Mouse (Mus musculus): Measurements from ENCODE around the gene Tbx19. TPM values are rescaled to one million over a fixed set of nuclear protein-coding genes. Genes with fewer than 3 reads are reported as not detected.

Tbx19 gene
- polyA plus RNA-seq, 2 experiments: 0.04 to 0.13 TPM

GRCm38 (mm10) chr1:165185116-165185515, 24.5 kb upstream of the Tbx19 start:
- WGBS (ENCODE audit: insufficient replicate concordance): 67% methylated on average over 7 of the region's 7 CpGs
- no peaks in the 10 kb centered on the region for H3K36me3 ChIP-seq (replicated peaks; ENCODE audit: control insufficient read depth, insufficient read depth, low read depth)
- no peaks in the 10 kb centered on the region for H3K27me3 ChIP-seq (ENCODE audit: control insufficient read depth, insufficient read depth, low read length)
- no peak overlapping the region for H3K4me3 ChIP-seq (ENCODE audit: insufficient read depth in 1 of 2, low read depth in 2 of 2, low read length in 2 of 2)
- no peak overlapping the region for H3K27ac ChIP-seq
- no peaks in the 10 kb centered on the region for H3K9me3 ChIP-seq (ENCODE audit: control insufficient read depth, low read length)
- no peak for TF ChIP-seq EP300 (IDR thresholded peaks at IDR 0.05; ENCODE audit: low read depth)
- TF ChIP-seq CTCF (IDR thresholded peaks at IDR 0.05; ENCODE audit: low read depth): no peak
- H3K9ac ChIP-seq (replicated peaks): no peak overlapping the region
- DNase-seq (ENCODE audit: low read depth in 3 of 3, low spot score in 3 of 3) (no peak), ATAC-seq (ENCODE audit: insufficient read depth) (no peak)
- H3K4me1 ChIP-seq (replicated peaks; ENCODE audit: control insufficient read depth in 2 of 2, insufficient read depth in 2 of 2, low read length in 1 of 2): peaks cover 0 to 6% of the 10 kb centered on the region in 2 experiments; a peak in 2 of 4 replicates
- no peak overlapping the region for H3K4me2 ChIP-seq (ENCODE audit: low read depth)

GRCm38 (mm10) chr1:165184178-165184577, 23.6 kb upstream of the Tbx19 start:
- Histone ChIP-seq H3K4me2 (ENCODE audit: low read depth) (no peak overlapping the region), H3K4me1 (replicated peaks; ENCODE audit: control insufficient read depth in 2 of 2, insufficient read depth in 2 of 2, low read length in 1 of 2) (peaks cover 0 to 6% of the 10 kb centered on the region in 2 experiments; a peak in 2 of 4 replicates), H3K27ac (no peak overlapping the region), H3K9ac (replicated peaks) (no peak overlapping the region), H3K36me3 (replicated peaks; ENCODE audit: control insufficient read depth, insufficient read depth, low read depth) (no peaks in the 10 kb centered on the region), H3K27me3 (ENCODE audit: control insufficient read depth, insufficient read depth, low read length) (no peaks in the 10 kb centered on the region), H3K4me3 (ENCODE audit: insufficient read depth in 1 of 2, low read depth in 2 of 2, low read length in 2 of 2) (no peak overlapping the region), H3K9me3 (ENCODE audit: control insufficient read depth, low read length) (no peaks in the 10 kb centered on the region)
- no peak for DNase-seq (ENCODE audit: low read depth in 3 of 3, low spot score in 3 of 3)
- no peak for ATAC-seq (ENCODE audit: insufficient read depth)
- no peak for TF ChIP-seq CTCF (IDR thresholded peaks at IDR 0.05; ENCODE audit: low read depth)
- TF ChIP-seq EP300 (IDR thresholded peaks at IDR 0.05; ENCODE audit: low read depth): no peak
- 62% methylated on average over 3 of the region's 3 CpGs for WGBS (ENCODE audit: insufficient replicate concordance)

- TF ChIP-seq CTCF (IDR thresholded peaks at IDR 0.05; ENCODE audit: low read depth) (no peak), EP300 (IDR thresholded peaks at IDR 0.05; ENCODE audit: low read depth) (no peak)
- 71% methylated on average over 6 of the region's 6 CpGs for WGBS (ENCODE audit: insufficient replicate concordance)
- Histone ChIP-seq H3K4me3 (ENCODE audit: insufficient read depth in 1 of 2, low read depth in 2 of 2, low read length in 2 of 2) (no peak overlapping the region), H3K4me2 (ENCODE audit: low read depth) (no peak overlapping the region), H3K4me1 (replicated peaks; ENCODE audit: control insufficient read depth in 2 of 2, insufficient read depth in 2 of 2, low read length in 1 of 2) (peaks cover 0 to 6% of the 10 kb centered on the region in 2 experiments; a peak in 2 of 4 replicates), H3K36me3 (replicated peaks; ENCODE audit: control insufficient read depth, insufficient read depth, low read depth) (no peaks in the 10 kb centered on the region; the same call in 1 of the 2 replicates), H3K27ac (no peak overlapping the region), H3K9ac (replicated peaks) (no peak overlapping the region), H3K27me3 (ENCODE audit: control insufficient read depth, insufficient read depth, low read length) (no peaks in the 10 kb centered on the region), H3K9me3 (ENCODE audit: control insufficient read depth, low read length) (no peaks in the 10 kb centered on the region)
- ATAC-seq (ENCODE audit: insufficient read depth) (no peak), DNase-seq (ENCODE audit: low read depth in 3 of 3, low spot score in 3 of 3) (no peak)
Observed at GRCm38 (mm10) chr1:165183400-165183799, 22.8 kb upstream of the Tbx19 start.

GRCm38 (mm10) chr1:165179321-165179720, 18.7 kb upstream of the Tbx19 start:
- no peak overlapping the region for H3K9ac ChIP-seq (replicated peaks)
- H3K4me3 ChIP-seq (ENCODE audit: insufficient read depth in 1 of 2, low read depth in 2 of 2, low read length in 2 of 2): no peak overlapping the region
- peaks cover 0 to 3% of the 10 kb centered on the region in 2 experiments; a peak in 2 of 4 replicates for H3K4me1 ChIP-seq (replicated peaks; ENCODE audit: control insufficient read depth in 2 of 2, insufficient read depth in 2 of 2, low read length in 1 of 2)
- 64% methylated on average over 5 of the region's 5 CpGs for WGBS (ENCODE audit: insufficient replicate concordance)
- H3K27ac ChIP-seq: no peak overlapping the region
- H3K4me2 ChIP-seq (ENCODE audit: low read depth): no peak overlapping the region
- H3K27me3 ChIP-seq (ENCODE audit: control insufficient read depth, insufficient read depth, low read length): no peaks in the 10 kb centered on the region
- DNase-seq (ENCODE audit: low read depth in 3 of 3, low spot score in 3 of 3) (no peak), ATAC-seq (ENCODE audit: insufficient read depth) (no peak)
- no peaks in the 10 kb centered on the region for H3K9me3 ChIP-seq (ENCODE audit: control insufficient read depth, low read length)
- TF ChIP-seq EP300 (IDR thresholded peaks at IDR 0.05; ENCODE audit: low read depth) (no peak), CTCF (IDR thresholded peaks at IDR 0.05; ENCODE audit: low read depth) (no peak)
- no peaks in the 10 kb centered on the region; the same call in 1 of the 2 replicates for H3K36me3 ChIP-seq (replicated peaks; ENCODE audit: control insufficient read depth, insufficient read depth, low read depth)

GRCm38 (mm10) chr1:165178075-165178474, 17.5 kb upstream of the Tbx19 start:
- H3K36me3 ChIP-seq (replicated peaks; ENCODE audit: control insufficient read depth, insufficient read depth, low read depth): no peaks in the 10 kb centered on the region; the same call in 1 of the 2 replicates
- TF ChIP-seq CTCF (IDR thresholded peaks at IDR 0.05; ENCODE audit: low read depth): no peak
- TF ChIP-seq EP300 (IDR thresholded peaks at IDR 0.05; ENCODE audit: low read depth): no peak
- H3K27ac ChIP-seq: no peak overlapping the region
- no peaks in the 10 kb centered on the region for H3K9me3 ChIP-seq (ENCODE audit: control insufficient read depth, low read length)
- no peak overlapping the region for H3K4me2 ChIP-seq (ENCODE audit: low read depth)
- H3K4me3 ChIP-seq (ENCODE audit: insufficient read depth in 1 of 2, low read depth in 2 of 2, low read length in 2 of 2): no peak overlapping the region
- 74% methylated on average over 6 of the region's 6 CpGs for WGBS (ENCODE audit: insufficient replicate concordance)
- no peak overlapping the region for H3K9ac ChIP-seq (replicated peaks)
- no peaks in the 10 kb centered on the region for H3K27me3 ChIP-seq (ENCODE audit: control insufficient read depth, insufficient read depth, low read length)
- ATAC-seq (ENCODE audit: insufficient read depth): no peak
- DNase-seq (ENCODE audit: low read depth in 3 of 3, low spot score in 3 of 3): no peak
- H3K4me1 ChIP-seq (replicated peaks; ENCODE audit: control insufficient read depth in 2 of 2, insufficient read depth in 2 of 2, low read length in 1 of 2): 0 out of 4 replicates have a peak, but pooled peaks cover 0 to 2% of the 10 kb centered on the region in 2 experiments

Data from liver, embryonic 14.5 days (tissue).